Mouse (Mus musculus) neural tube, embryonic 14.5 days (tissue): ENCODE results near the gene Slc4a10. TPM values are rescaled to one million over a fixed set of nuclear protein-coding genes. Genes with fewer than 3 reads are reported as not detected.

Source experiments
- ATAC-seq: fragments of 200-750 bp; cut with Nextera tagmentation; 2 replicates; pipeline ENCODE4 v1.8.0; 2017; ENCODE audit warnings: low read depth, mild to moderate bottlenecking, moderate TSS enrichment, moderate library complexity
- H3K27ac ChIP-seq: fragments of 300-500 bp; sonication (generic); 2 replicates; pipeline ENCODE4 v1.5.1; 2014; ENCODE audit warnings: low read depth, mild to moderate bottlenecking, control low read depth, low read length, moderate library complexity, mixed read lengths
- H3K27me3 ChIP-seq: fragments of 300-500 bp; sonication (generic); 2 replicates; pipeline ENCODE4 v1.6.1; 2014; ENCODE audit warnings: low read length; ENCODE audit not compliant: control insufficient read depth, insufficient read depth
- H3K36me3 ChIP-seq: fragments of 300-500 bp; sonication (generic); 2 replicates; pipeline ENCODE4 v1.6.1; 2014; ENCODE audit warnings: low read length, mixed read lengths; ENCODE audit not compliant: control insufficient read depth, insufficient read depth
- H3K4me1 ChIP-seq: fragments of 300-500 bp; sonication (generic); 2 replicates; pipeline ENCODE4 v1.6.1; 2014; ENCODE audit warnings: low read length; ENCODE audit not compliant: control insufficient read depth, insufficient read depth
- H3K4me2 ChIP-seq: fragments of 300-500 bp; sonication (generic); 2 replicates; pipeline ENCODE4 v1.6.1; 2014; ENCODE audit warnings: mild to moderate bottlenecking, low read depth, low read length, control low read depth
- H3K4me3 ChIP-seq: fragments of 300-500 bp; sonication (generic); 2 replicates; pipeline ENCODE4 v1.5.1; 2014; ENCODE audit warnings: low read depth, low read length, control low read depth, mixed read lengths
- H3K9ac ChIP-seq: fragments of 300-500 bp; sonication (generic); replicated peaks from 2 replicates; pipeline ENCODE4 v1.6.1; 2014; ENCODE audit warnings: low read depth, mild to moderate bottlenecking, control low read depth, low read length, mixed read lengths
- H3K9me3 ChIP-seq: fragments of 300-500 bp; sonication (generic); 2 replicates; pipeline ENCODE4 v1.6.1; 2016; ENCODE audit warnings: low read length; ENCODE audit not compliant: control insufficient read depth
- WGBS: fragments of 180-500 bp; shearing (Covaris S2); extraction: QIAGEN DNeasy Blood & Tissue Kit; methylation state at CpG from one replicate; pipeline ENCODE4 v1.1.7; 2014; 5-methylcytosine and 5-hydroxymethylcytosine counted together
- polyA plus RNA-seq: library from polyadenylated mRNA; unstranded; fragments of >200 nt; fragmentation: Nextera tagmentation; extraction: Ambion mirVana; gene quantifications from 2 replicates; pipeline ENCODE4 v1.2.1, GENCODE M21; 2014

Slc4a10 gene
- polyA plus RNA-seq, 1 experiment from 2014 or later = 29.6 TPM

DNA sequence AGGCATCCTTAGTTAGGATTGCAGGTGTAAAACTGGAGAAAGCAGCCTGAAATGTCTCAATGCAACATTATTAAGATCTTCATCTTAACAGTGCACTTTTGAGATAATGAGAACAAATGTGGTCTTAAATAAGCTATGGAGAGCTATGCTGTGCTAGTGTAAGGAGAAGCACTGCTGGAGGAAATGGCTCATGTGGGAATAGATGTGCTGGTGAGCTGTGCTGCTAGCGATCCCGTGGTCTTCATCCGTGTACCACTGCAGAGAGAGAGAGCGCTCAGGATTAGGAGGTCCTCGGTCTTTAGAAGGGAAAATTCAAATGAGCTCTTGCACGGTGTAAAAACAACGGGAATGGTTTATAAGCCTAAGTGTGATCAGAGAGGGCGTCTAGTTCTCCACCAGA lies 286.2 kb downstream of the Slc4a10 start:
- WGBS = 49% methylated on average over 8 of the region's 8 CpGs

DNA sequence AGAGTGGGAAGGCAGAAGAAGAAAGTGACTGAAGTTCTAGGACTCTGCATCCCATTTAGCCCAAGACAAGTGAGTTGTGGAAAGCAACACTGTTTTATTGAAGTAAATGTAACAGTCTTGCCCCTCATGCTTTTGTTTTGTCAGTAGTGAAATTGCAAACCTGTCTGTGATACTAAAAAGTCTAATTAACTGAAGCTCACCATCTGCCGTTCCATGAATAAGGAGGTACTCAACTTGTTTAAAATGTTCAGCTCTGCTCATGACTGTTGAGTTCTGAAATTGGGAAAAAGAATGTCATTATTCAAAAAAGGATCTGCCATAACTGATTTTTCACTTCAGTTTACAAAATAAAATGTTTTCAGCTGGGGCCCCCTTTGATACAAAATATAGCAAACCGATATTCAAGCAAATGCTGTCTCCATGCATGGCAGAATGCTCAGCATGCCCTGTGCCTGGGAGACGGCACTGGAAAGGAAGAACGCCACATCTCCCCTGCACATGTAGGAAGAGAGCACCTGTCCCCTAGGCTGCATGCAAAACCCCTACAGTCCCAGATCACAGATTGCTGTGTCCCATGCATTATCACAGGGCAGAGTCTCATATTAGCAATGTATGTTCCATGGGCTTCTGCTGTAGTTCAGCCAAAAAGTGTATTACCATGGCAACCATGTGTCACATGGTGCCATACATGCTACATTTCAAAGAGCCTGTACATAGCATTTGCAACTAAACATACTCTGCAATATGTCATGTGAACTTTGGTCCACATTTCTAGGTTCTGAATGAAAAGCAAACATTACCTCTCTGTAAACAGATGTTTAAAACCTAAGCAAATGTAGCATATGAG lies 288.4 kb downstream of the Slc4a10 start:
- Histone ChIP-seq H3K4me1 (no peaks in the 10 kb centered on the region), H3K4me3 (no peak overlapping the region), H3K36me3 (no peaks in the 10 kb centered on the region), H3K4me2 (no peak overlapping the region), H3K27ac (no peak overlapping the region), H3K9ac (no peak overlapping the region), H3K9me3 (no peaks in the 10 kb centered on the region), H3K27me3 (no peaks in the 10 kb centered on the region)
- WGBS = 83% methylated on average over 4 of the region's 4 CpGs
- no peak; the same call in 1 of the 2 replicates for ATAC-seq

More for the DNA sequence above, 286.2 kb downstream of the Slc4a10 start:
- H3K4me1 ChIP-seq = no peaks in the 10 kb centered on the region
- H3K4me3 ChIP-seq = no peak overlapping the region
- no peak overlapping the region for H3K4me2 ChIP-seq
- H3K9ac ChIP-seq = no peak overlapping the region
- peak; percentile 75; the same call in 1 of the 2 replicates for ATAC-seq
- no peak overlapping the region for H3K27ac ChIP-seq
- no peaks in the 10 kb centered on the region for H3K9me3 ChIP-seq
- H3K27me3 ChIP-seq = no peaks in the 10 kb centered on the region
- H3K36me3 ChIP-seq = no peaks in the 10 kb centered on the region

DNA sequence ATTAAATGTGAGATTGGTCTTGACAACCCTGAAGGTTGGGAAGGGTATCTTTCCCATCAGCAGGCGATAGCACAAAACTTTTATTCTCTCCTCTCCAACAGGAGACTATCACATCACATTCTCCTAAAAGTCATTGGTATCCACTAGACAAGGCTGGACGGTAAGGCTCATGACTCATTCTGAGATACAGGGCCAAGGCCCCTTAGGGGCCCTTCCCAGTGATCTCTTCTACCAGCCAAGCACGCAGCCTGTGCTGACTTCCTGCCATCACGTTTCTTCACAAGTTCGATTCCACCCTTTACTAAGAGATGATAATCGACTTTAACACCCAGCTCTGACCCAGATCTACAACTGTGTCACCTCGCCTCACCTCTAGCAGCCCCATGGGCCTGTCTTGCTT lies 290.8 kb downstream of the Slc4a10 start:
- Histone ChIP-seq H3K4me1 (no peaks in the 10 kb centered on the region), H3K27ac (no peak overlapping the region), H3K27me3 (no peaks in the 10 kb centered on the region), H3K4me2 (no peak overlapping the region), H3K9me3 (no peaks in the 10 kb centered on the region), H3K9ac (no peak overlapping the region), H3K4me3 (no peak overlapping the region), H3K36me3 (no peaks in the 10 kb centered on the region)
- 91% methylated on average over 7 of the region's 7 CpGs for WGBS
- no peak for ATAC-seq

- Histone ChIP-seq H3K9me3 (no peaks in the 10 kb centered on the region), H3K36me3 (no peaks in the 10 kb centered on the region), H3K4me1 (no peaks in the 10 kb centered on the region), H3K27ac (no peak overlapping the region), H3K4me3 (no peak overlapping the region), H3K9ac (no peak overlapping the region), H3K4me2 (no peak overlapping the region), H3K27me3 (no peaks in the 10 kb centered on the region)
- WGBS = 81% methylated on average over 4 of the region's 4 CpGs
- no peak for ATAC-seq
These were observed 293.1 kb downstream of the Slc4a10 start for GRCm38 (mm10) chr2:62339222-62339944.

DNA sequence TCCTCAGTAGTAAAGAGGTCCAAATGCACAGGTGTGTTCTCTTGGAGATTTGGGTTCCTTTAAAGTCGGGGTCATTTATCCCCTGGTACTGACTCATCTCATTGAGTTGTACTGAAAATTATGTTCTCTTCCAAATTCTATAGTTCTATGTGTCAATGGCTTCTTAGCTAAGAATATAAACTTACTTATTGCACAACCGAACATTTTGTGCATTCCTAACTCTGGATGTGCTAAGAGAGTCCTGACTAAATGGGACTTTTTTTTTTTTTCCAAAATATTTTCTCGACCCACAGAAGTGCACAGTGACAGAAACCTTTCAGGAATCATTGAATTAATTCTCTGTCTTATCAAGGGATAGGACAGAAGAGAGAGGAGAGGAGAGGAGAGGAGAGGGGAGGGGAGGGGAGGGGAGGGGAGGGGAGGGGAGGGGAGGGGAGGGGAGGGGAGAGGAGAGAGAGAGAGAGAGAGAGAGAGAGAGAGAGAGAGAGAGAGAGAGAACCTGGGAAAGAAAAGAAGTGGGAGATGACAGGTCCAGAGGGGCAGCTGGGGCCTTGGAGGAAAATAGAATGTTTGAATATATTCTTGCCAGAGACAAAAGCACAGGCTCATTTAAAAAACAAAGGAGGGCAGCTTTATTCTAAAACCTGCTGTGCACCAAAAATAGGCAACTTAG lies 294.9 kb downstream of the Slc4a10 start:
- Histone ChIP-seq H3K9ac (no peak overlapping the region), H3K27ac (no peak overlapping the region), H3K9me3 (no peaks in the 10 kb centered on the region), H3K36me3 (no peaks in the 10 kb centered on the region), H3K4me3 (no peak overlapping the region), H3K4me1 (no peaks in the 10 kb centered on the region), H3K27me3 (no peaks in the 10 kb centered on the region), H3K4me2 (peak overlapping the region; percentile 6; the same call in 1 of the 2 replicates)
- 77% methylated on average over 3 of the region's 3 CpGs for WGBS
- ATAC-seq = no peak

DNA sequence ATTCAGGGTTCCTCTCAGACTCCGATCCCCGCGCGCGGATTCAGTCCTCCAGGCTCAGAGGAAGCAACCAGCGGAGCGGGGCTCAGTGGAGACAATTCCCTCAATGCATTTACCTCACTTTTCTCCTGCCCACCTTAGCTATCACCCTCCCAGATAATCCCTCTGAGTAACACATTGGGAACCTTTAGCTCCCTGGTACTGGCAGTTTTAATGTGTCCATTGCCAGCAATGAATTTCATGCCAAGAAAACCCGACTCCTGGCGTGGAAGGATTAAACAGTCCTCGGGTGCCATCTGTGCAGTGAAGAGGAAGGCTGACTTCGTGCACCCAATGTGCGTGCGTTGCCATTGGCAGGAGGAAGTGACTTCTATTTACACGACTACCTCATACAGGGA lies 295.5 kb downstream of the Slc4a10 start:
- no peak overlapping the region for H3K27ac ChIP-seq
- no peaks in the 10 kb centered on the region for H3K36me3 ChIP-seq
- 30% methylated on average over 14 of the region's 14 CpGs for WGBS

DNA sequence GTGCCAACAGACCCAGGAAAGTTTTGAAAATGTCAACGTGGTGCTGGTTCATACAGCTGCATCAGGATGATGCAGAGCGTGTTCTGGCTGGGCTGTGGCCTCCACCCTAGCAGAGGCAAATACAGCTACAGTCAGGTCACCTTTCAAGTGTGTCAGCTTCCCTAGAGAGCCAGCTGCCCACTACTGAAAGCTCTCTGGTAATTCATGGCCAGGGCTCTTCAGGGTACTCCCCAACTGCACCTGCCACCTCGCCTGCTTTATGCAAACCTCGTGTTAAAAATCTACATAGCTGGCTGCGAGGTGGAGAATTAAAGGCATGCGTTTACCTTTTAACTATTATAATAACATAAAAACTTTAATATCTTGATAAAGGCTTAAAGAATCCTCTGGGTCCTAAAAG lies 298.1 kb downstream of the Slc4a10 start:
- 49% methylated on average over 6 of the region's 6 CpGs for WGBS

More for the DNA sequence above, 295.5 kb downstream of the Slc4a10 start:
- no peaks in the 10 kb centered on the region for H3K9me3 ChIP-seq
- H3K9ac ChIP-seq = no peak overlapping the region
- H3K4me1 ChIP-seq = no peaks in the 10 kb centered on the region
- no peaks in the 10 kb centered on the region for H3K27me3 ChIP-seq
- ATAC-seq = peak; percentile 65; the same call in 1 of the 2 replicates
- peak overlapping the region; percentile 6; the same call in 1 of the 2 replicates for H3K4me2 ChIP-seq
- H3K4me3 ChIP-seq = no peak overlapping the region

DNA sequence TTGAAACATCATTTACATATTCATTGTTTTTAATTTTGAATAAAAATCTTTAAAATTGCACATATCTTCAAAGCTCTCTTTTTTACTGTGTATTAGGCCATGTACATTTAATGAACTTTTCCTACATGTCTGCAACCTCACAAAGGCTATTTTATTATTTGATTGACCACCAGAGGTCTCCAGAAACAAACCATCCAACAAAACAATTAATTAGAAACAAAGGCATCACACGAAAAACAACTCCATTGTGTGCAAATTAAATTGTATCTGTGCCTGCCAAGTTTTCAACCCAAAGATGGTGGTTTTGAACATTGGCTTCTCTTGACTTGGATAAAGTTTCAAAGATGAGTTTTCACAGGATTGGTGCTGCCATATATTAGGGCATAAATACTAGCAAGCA lies 300.5 kb downstream of the Slc4a10 start:
- WGBS = 27% methylated on average over 1 of the region's 1 CpGs
- no peak for ATAC-seq
- no peak overlapping the region for H3K9ac ChIP-seq
- no peaks in the 10 kb centered on the region for H3K9me3 ChIP-seq
- H3K36me3 ChIP-seq = no peaks in the 10 kb centered on the region
- H3K27ac ChIP-seq = no peak overlapping the region
- no peaks in the 10 kb centered on the region for H3K27me3 ChIP-seq
- H3K4me1 ChIP-seq = no peaks in the 10 kb centered on the region
- no peak overlapping the region for H3K4me2 ChIP-seq
- H3K4me3 ChIP-seq = no peak overlapping the region

More for the DNA sequence above, 298.1 kb downstream of the Slc4a10 start:
- ATAC-seq = no peak
- Histone ChIP-seq H3K27me3 (no peaks in the 10 kb centered on the region), H3K4me1 (no peaks in the 10 kb centered on the region), H3K9ac (no peak overlapping the region), H3K36me3 (no peaks in the 10 kb centered on the region), H3K9me3 (no peaks in the 10 kb centered on the region), H3K27ac (no peak overlapping the region), H3K4me2 (no peak overlapping the region), H3K4me3 (no peak overlapping the region)
